Mouse (Mus musculus) CH12.LX (cell line): ENCODE measurements around the gene Olfr1200.

Experiments
- CHD2 ChIP-seq: IDR thresholded peaks from 2 replicates; pipeline ENCODE4 v1.6.1; 2011; ENCODE audit warnings: low read length, improper control_type of control experiment
- CTCF ChIP-seq, 2 experiments: IDR thresholded peaks in 1 of 2; conservative IDR thresholded peaks in 1 of 2; 2 replicates each; pipeline ENCODE4 v1.5.1; 2011 to 2012; ENCODE audit warnings: low read depth in 2 of 2, low read length in 2 of 2, improper control_type of control experiment in 1 of 2, inconsistent platforms in 1 of 2, mild to moderate bottlenecking in 1 of 2, moderate library complexity in 1 of 2
- E2F4 ChIP-seq: IDR thresholded peaks from 2 replicates; pipeline ENCODE4 v1.6.1; 2011; ENCODE audit warnings: low read depth, low read length, improper control_type of control experiment; ENCODE audit not compliant: insufficient replicate concordance
- EP300 ChIP-seq: IDR thresholded peaks from 2 replicates; pipeline ENCODE4 v1.6.1; 2011; ENCODE audit warnings: low read length, improper control_type of control experiment
- GABPA ChIP-seq: IDR thresholded peaks from 2 replicates; pipeline ENCODE4 v1.6.1; 2012; ENCODE audit warnings: low read depth, low read length, improper control_type of control experiment, inconsistent platforms; ENCODE audit not compliant: insufficient replicate concordance
- JUND ChIP-seq: conservative IDR thresholded peaks from 2 replicates; pipeline ENCODE4 v1.6.1; 2011; ENCODE audit warnings: low read depth, low read length, improper control_type of control experiment
- MAX ChIP-seq: IDR thresholded peaks from 2 replicates; pipeline ENCODE4 v1.6.1; 2011; ENCODE audit warnings: low read length, improper control_type of control experiment
- MAZ ChIP-seq: IDR thresholded peaks from 2 replicates; pipeline ENCODE4 v1.6.1; 2012; ENCODE audit warnings: low read depth, mild to moderate bottlenecking, inconsistent platforms, low read length, improper control_type of control experiment, moderate library complexity
- POLR2A ChIP-seq: IDR thresholded peaks from 2 replicates; pipeline ENCODE4 v1.6.1; 2011; ENCODE audit warnings: low read depth, mild to moderate bottlenecking, improper control_type of control experiment, low read length
- RAD21 ChIP-seq: IDR thresholded peaks from 2 replicates; pipeline ENCODE4 v1.6.1; 2011; ENCODE audit warnings: low read depth, mild to moderate bottlenecking, low read length, improper control_type of control experiment, moderate library complexity
- USF1 ChIP-seq: IDR thresholded peaks from 2 replicates; pipeline ENCODE4 v1.6.1; 2014; ENCODE audit warnings: low read depth, mild to moderate bottlenecking, inconsistent platforms, low read length, improper control_type of control experiment
- ZKSCAN1 ChIP-seq: IDR thresholded peaks from 2 replicates; pipeline ENCODE4 v1.6.1; 2012; ENCODE audit warnings: low read depth, inconsistent platforms, low read length, improper control_type of control experiment, borderline replicate concordance

DNA sequence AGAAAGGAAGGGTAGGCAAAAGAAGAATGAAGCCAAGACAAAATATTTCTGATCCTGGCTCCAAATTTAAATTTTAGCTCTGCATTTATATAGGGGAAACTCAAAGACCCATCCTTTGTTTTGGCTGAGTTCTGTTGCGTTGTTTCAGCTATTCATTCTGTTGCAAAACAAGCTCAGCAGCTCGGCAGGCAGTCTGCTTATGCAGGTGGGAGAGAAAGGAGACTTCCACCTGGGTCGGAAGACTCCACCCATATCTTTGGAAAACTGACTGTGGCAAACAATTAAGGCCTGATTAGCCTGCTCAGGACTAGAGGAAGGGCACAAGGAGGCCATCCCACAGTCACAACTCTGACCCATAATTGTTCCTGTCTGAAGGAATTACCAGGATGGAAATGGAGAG lies 26.9 kb downstream of the Olfr1200 start:
- TF ChIP-seq POLR2A (no peak), GABPA (no peak), CTCF (conservative IDR thresholded peaks at IDR 0.05 in 1 of 2, IDR thresholded peaks at IDR 0.05 in 1 of 2; ENCODE audit: low read depth in 2 of 2, low read length in 2 of 2) (no peak), E2F4 (no peak), USF1 (no peak), EP300 (no peak), CHD2 (no peak), ZKSCAN1 (no peak), MAX (no peak), JUND (no peak), RAD21 (no peak), MAZ (no peak)
